Mouse (Mus musculus): ENCODE results near the gene Nuak2. TPM values are rescaled to one million over a fixed set of nuclear protein-coding genes. Genes with fewer than 3 reads are reported as not detected.

Nuak2 gene
- polyA plus RNA-seq, 1 experiment from 2014 or later = 11.9 TPM

- no peak overlapping the region for H3K27ac ChIP-seq (ENCODE audit: low read length)
- H3K36me3 ChIP-seq (ENCODE audit: insufficient read depth, low read length) = peaks cover 32% of the 10 kb centered on the region
- H3K9me3 ChIP-seq (ENCODE audit: low read length) = no peaks in the 10 kb centered on the region
- H3K4me3 ChIP-seq (ENCODE audit: low read depth, low read length) = no peak overlapping the region
- no peak for DNase-seq (ENCODE audit: low spot score)
- H3K4me1 ChIP-seq (ENCODE audit: insufficient read depth, low read depth, low read length) = peaks cover 13% of the 10 kb centered on the region
- no peak overlapping the region for H3K9ac ChIP-seq (replicated peaks; ENCODE audit: low read depth)
- 66% methylated on average over 7 of the region's 7 CpGs for WGBS
- TF ChIP-seq EP300 (IDR thresholded peaks at IDR 0.05) (no peak), CTCF (IDR thresholded peaks at IDR 0.05) (no peak)
- no peak for ATAC-seq
- H3K27me3 ChIP-seq (replicated peaks; ENCODE audit: insufficient read depth, low read length) = no peaks in the 10 kb centered on the region
- no peak overlapping the region for H3K4me2 ChIP-seq (replicated peaks; ENCODE audit: low read depth, low read length)
Measured at GRCm38 (mm10) chr1:132329656-132330055, 13.7 kb downstream of the Nuak2 start.

GRCm38 (mm10) chr1:132330397-132330796 is 14.5 kb downstream of the Nuak2 start:
- Histone ChIP-seq H3K9me3 (ENCODE audit: low read length) (no peaks in the 10 kb centered on the region), H3K4me3 (ENCODE audit: low read depth, low read length) (no peak overlapping the region), H3K4me2 (replicated peaks; ENCODE audit: low read depth, low read length) (no peak overlapping the region), H3K9ac (replicated peaks; ENCODE audit: low read depth) (no peak overlapping the region), H3K27ac (ENCODE audit: low read length) (no peak overlapping the region), H3K27me3 (replicated peaks; ENCODE audit: insufficient read depth, low read length) (no peaks in the 10 kb centered on the region), H3K4me1 (ENCODE audit: insufficient read depth, low read depth, low read length) (peaks cover 21% of the 10 kb centered on the region), H3K36me3 (ENCODE audit: insufficient read depth, low read length) (peaks cover 32% of the 10 kb centered on the region)
- ATAC-seq (no peak), DNase-seq (ENCODE audit: low spot score) (no peak)
- no peak for TF ChIP-seq EP300 (IDR thresholded peaks at IDR 0.05)
- no peak for TF ChIP-seq CTCF (IDR thresholded peaks at IDR 0.05)
- 91% methylated on average over 15 of the region's 15 CpGs for WGBS

- H3K9me3 ChIP-seq (ENCODE audit: low read length) = no peaks in the 10 kb centered on the region
- peaks cover 29% of the 10 kb centered on the region for H3K4me1 ChIP-seq (ENCODE audit: insufficient read depth, low read depth, low read length)
- H3K27me3 ChIP-seq (replicated peaks; ENCODE audit: insufficient read depth, low read length) = no peaks in the 10 kb centered on the region
- H3K27ac ChIP-seq (ENCODE audit: low read length) = no peak overlapping the region
- H3K9ac ChIP-seq (replicated peaks; ENCODE audit: low read depth) = no peak overlapping the region
- no peak overlapping the region for H3K4me2 ChIP-seq (replicated peaks; ENCODE audit: low read depth, low read length)
- H3K4me3 ChIP-seq (ENCODE audit: low read depth, low read length) = no peak overlapping the region
- TF ChIP-seq EP300 (IDR thresholded peaks at IDR 0.05) (no peak), CTCF (IDR thresholded peaks at IDR 0.05) (0 out of 2 replicates have a peak, but pooled peaks have one; percentile 14)
- no peak for DNase-seq (ENCODE audit: low spot score)
- ATAC-seq = no peak
- 86% methylated on average over 17 of the region's 17 CpGs for WGBS
- H3K36me3 ChIP-seq (ENCODE audit: insufficient read depth, low read length) = peaks cover 32% of the 10 kb centered on the region
Measured at GRCm38 (mm10) chr1:132331283-132331682, 15.4 kb downstream of the Nuak2 start.

DNA sequence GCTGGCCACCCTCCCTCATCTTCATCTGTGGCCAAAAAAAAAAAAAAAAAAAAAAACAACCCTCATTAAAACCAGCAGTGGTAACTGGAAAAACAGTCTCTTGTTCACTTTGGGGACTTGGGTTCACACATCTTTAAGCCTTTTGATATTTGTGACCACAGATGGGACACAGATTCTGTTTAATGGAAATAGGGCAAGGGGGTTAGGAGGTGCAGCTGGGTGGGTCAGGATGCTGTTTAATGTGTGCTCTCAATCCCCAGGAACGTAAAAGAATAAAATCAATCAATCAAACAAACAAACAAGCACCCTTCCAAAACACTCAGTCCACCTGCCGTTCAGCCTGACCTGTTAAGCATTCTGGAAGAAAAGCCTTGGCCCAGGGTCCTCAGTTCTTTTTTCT is 17.3 kb downstream of the Nuak2 start:
- no peak overlapping the region for H3K4me2 ChIP-seq (replicated peaks; ENCODE audit: low read depth, low read length)
- 12% methylated on average over 2 of the region's 2 CpGs for WGBS
- ATAC-seq (no peak), DNase-seq (ENCODE audit: low spot score) (no peak)
- H3K4me3 ChIP-seq (ENCODE audit: low read depth, low read length) = no peak overlapping the region
- no peak for TF ChIP-seq EP300 (IDR thresholded peaks at IDR 0.05)
- no peak for TF ChIP-seq CTCF (IDR thresholded peaks at IDR 0.05)
- no peaks in the 10 kb centered on the region for H3K9me3 ChIP-seq (ENCODE audit: low read length)
- no peak overlapping the region for H3K27ac ChIP-seq (ENCODE audit: low read length)
- H3K4me1 ChIP-seq (ENCODE audit: insufficient read depth, low read depth, low read length) = peaks cover 35% of the 10 kb centered on the region
- H3K9ac ChIP-seq (replicated peaks; ENCODE audit: low read depth) = no peak overlapping the region
- peaks cover 29% of the 10 kb centered on the region for H3K36me3 ChIP-seq (ENCODE audit: insufficient read depth, low read length)
- H3K27me3 ChIP-seq (replicated peaks; ENCODE audit: insufficient read depth, low read length) = no peaks in the 10 kb centered on the region

- Histone ChIP-seq H3K4me2 (replicated peaks; ENCODE audit: low read depth, low read length) (no peak overlapping the region), H3K9ac (replicated peaks; ENCODE audit: low read depth) (no peak overlapping the region), H3K27me3 (replicated peaks; ENCODE audit: insufficient read depth, low read length) (no peaks in the 10 kb centered on the region), H3K4me1 (ENCODE audit: insufficient read depth, low read depth, low read length) (peaks cover 35% of the 10 kb centered on the region), H3K9me3 (ENCODE audit: low read length) (no peaks in the 10 kb centered on the region), H3K36me3 (ENCODE audit: insufficient read depth, low read length) (peaks cover 26% of the 10 kb centered on the region), H3K27ac (ENCODE audit: low read length) (peak overlapping the region; percentile 65), H3K4me3 (ENCODE audit: low read depth, low read length) (no peak overlapping the region)
- WGBS = 8% methylated on average over 4 of the region's 4 CpGs
- peak; percentile 94 for DNase-seq (ENCODE audit: low spot score)
- peak; percentile 93 for ATAC-seq
- TF ChIP-seq CTCF (IDR thresholded peaks at IDR 0.05) (no peak), EP300 (IDR thresholded peaks at IDR 0.05) (peak; percentile 76; the same call in 1 of the 2 replicates)
Measured at GRCm38 (mm10) chr1:132333675-132334141, 17.8 kb downstream of the Nuak2 start.

GRCm38 (mm10) chr1:132334178-132334801 is 18.4 kb downstream of the Nuak2 start:
- Histone ChIP-seq H3K27ac (ENCODE audit: low read length) (peak overlapping the region; percentile 65), H3K4me3 (ENCODE audit: low read depth, low read length) (no peak overlapping the region), H3K9me3 (ENCODE audit: low read length) (no peaks in the 10 kb centered on the region), H3K36me3 (ENCODE audit: insufficient read depth, low read length) (peaks cover 26% of the 10 kb centered on the region), H3K4me1 (ENCODE audit: insufficient read depth, low read depth, low read length) (peaks cover 35% of the 10 kb centered on the region), H3K9ac (replicated peaks; ENCODE audit: low read depth) (no peak overlapping the region), H3K27me3 (replicated peaks; ENCODE audit: insufficient read depth, low read length) (no peaks in the 10 kb centered on the region), H3K4me2 (replicated peaks; ENCODE audit: low read depth, low read length) (no peak overlapping the region)
- ATAC-seq (peak; percentile 6; the same call in 1 of the 2 replicates), DNase-seq (ENCODE audit: low spot score) (no peak)
- TF ChIP-seq EP300 (IDR thresholded peaks at IDR 0.05) (no peak), CTCF (IDR thresholded peaks at IDR 0.05) (no peak)
- WGBS = 20% methylated on average over 6 of the region's 6 CpGs
